Mouse (Mus musculus) gastrocnemius, postnatal 10 days (tissue): ENCODE measurements around the gene Fxyd3. TPM values are rescaled to one million over a fixed set of nuclear protein-coding genes. Genes with fewer than 3 reads are reported as not detected.

Experiments
- DNase-seq: peaks from one replicate; pipeline ENCODE4 v3.0.0; 2021; ENCODE audit warnings: mixed read lengths
- total RNA-seq, 2 experiments: library from RNA; stranded (reverse); gene quantifications; 2 replicates each; pipeline ENCODE4 v1.2.3; 2021

Fxyd3 gene
- total RNA-seq, 2 experiments from 2014 or later = 2.9 TPM

- DNase-seq = no peak
Observed at GRCm38 (mm10) chr7:31070324-31070723, 6.2 kb downstream of the Fxyd3 start.

GRCm38 (mm10) chr7:31069491-31069890 lies 7.0 kb downstream of the Fxyd3 start:
- DNase-seq = no peak

- peak; percentile 70 for DNase-seq
Observed at GRCm38 (mm10) chr7:31067836-31068235, 8.7 kb downstream of the Fxyd3 start.

- no peak for DNase-seq
Observed at GRCm38 (mm10) chr7:31063074-31063560, 13.4 kb downstream of the Fxyd3 start.

- no peak for DNase-seq
Observed at GRCm38 (mm10) chr7:31060621-31061010, 15.9 kb downstream of the Fxyd3 start.

GRCm38 (mm10) chr7:31059919-31060620 lies 16.4 kb downstream of the Fxyd3 start:
- no peak for DNase-seq

- peak; percentile 92 for DNase-seq
Observed at GRCm38 (mm10) chr7:31059108-31059507, 17.4 kb downstream of the Fxyd3 start, which contains the start of gene Lgi4. Gene Lgi4 (plus strand): TSS chr7:31059342.

GRCm38 (mm10) chr7:31058211-31058610 lies 18.3 kb downstream of the Fxyd3 start:
- DNase-seq = no peak

- no peak for DNase-seq
Observed at GRCm38 (mm10) chr7:31057730-31058129, 18.8 kb downstream of the Fxyd3 start.

GRCm38 (mm10) chr7:31057071-31057470 lies 19.4 kb downstream of the Fxyd3 start, which contains the start of gene Fxyd1:
Gene Fxyd1 (minus strand): TSS chr7:31057199.
- DNase-seq = no peak

GRCm38 (mm10) chr7:31056448-31056847 lies 20.1 kb downstream of the Fxyd3 start:
- no peak for DNase-seq

- DNase-seq = no peak
Observed at GRCm38 (mm10) chr7:31055883-31056282, 20.6 kb downstream of the Fxyd3 start.

- peak; percentile 95 for DNase-seq
Observed at GRCm38 (mm10) chr7:31055354-31055824, 21.1 kb downstream of the Fxyd3 start.

- peak; percentile 60 for DNase-seq
Observed at GRCm38 (mm10) chr7:31054661-31055320, 21.7 kb downstream of the Fxyd3 start.

GRCm38 (mm10) chr7:31053882-31054447 lies 22.5 kb downstream of the Fxyd3 start:
- DNase-seq = no peak

- DNase-seq = peak; percentile 57
Observed at GRCm38 (mm10) chr7:31052636-31053434, 23.7 kb downstream of the Fxyd3 start.

GRCm38 (mm10) chr7:31052251-31052635 lies 24.3 kb downstream of the Fxyd3 start:
- no peak for DNase-seq

- no peak for DNase-seq
Observed at GRCm38 (mm10) chr7:31051321-31052021, 25.0 kb downstream of the Fxyd3 start, which contains the start of gene Fxyd7. Gene Fxyd7 (minus strand): TSS chr7:31051467.

- DNase-seq = no peak
Observed at GRCm38 (mm10) chr7:31050921-31051320, 25.6 kb downstream of the Fxyd3 start.

GRCm38 (mm10) chr7:31050487-31050886 lies 26.0 kb downstream of the Fxyd3 start:
- no peak for DNase-seq

GRCm38 (mm10) chr7:31049846-31050281 lies 26.6 kb downstream of the Fxyd3 start:
- no peak for DNase-seq
